Mouse (Mus musculus) heart, embryonic 15.5 days (tissue): ENCODE results near the gene Ankrd17. TPM values are rescaled to one million over a fixed set of nuclear protein-coding genes. Genes with fewer than 3 reads are reported as not detected.

ENCODE experiments used
- ATAC-seq: fragments of 200-750 bp; cut with Nextera tagmentation; replicated peaks from 2 replicates; pipeline ENCODE4 v1.8.0; 2017; ENCODE audit warnings: low read depth, moderate TSS enrichment; ENCODE audit not compliant: insufficient number of reproducible peaks, insufficient read depth, low FRiP score
- H3K27ac ChIP-seq: fragments of 300-500 bp; sonication (generic); 2 replicates; pipeline ENCODE4 v1.5.1; 2015; ENCODE audit warnings: mild to moderate bottlenecking, inconsistent platforms
- H3K27me3 ChIP-seq: fragments of 300-500 bp; sonication (generic); 2 replicates; pipeline ENCODE4 v1.6.1; 2015; ENCODE audit warnings: inconsistent platforms
- H3K36me3 ChIP-seq: fragments of 300-500 bp; sonication (generic); 2 replicates; pipeline ENCODE4 v1.6.1; 2015; ENCODE audit warnings: mild to moderate bottlenecking, inconsistent platforms
- H3K4me1 ChIP-seq: fragments of 300-500 bp; sonication (generic); replicated peaks from 2 replicates; pipeline ENCODE4 v1.6.1; 2015; ENCODE audit warnings: inconsistent platforms
- H3K4me2 ChIP-seq: fragments of 300-500 bp; sonication (generic); 2 replicates; pipeline ENCODE4 v1.6.1; 2015; ENCODE audit warnings: inconsistent platforms, mild to moderate bottlenecking, moderate library complexity
- H3K4me3 ChIP-seq: fragments of 300-500 bp; sonication (generic); 2 replicates; pipeline ENCODE4 v1.5.1; 2015; ENCODE audit warnings: mild to moderate bottlenecking, inconsistent platforms
- H3K9ac ChIP-seq: fragments of 300-500 bp; sonication (generic); 2 replicates; pipeline ENCODE4 v1.6.1; 2015; ENCODE audit warnings: mild to moderate bottlenecking, inconsistent platforms
- H3K9me3 ChIP-seq: fragments of 300-500 bp; sonication (generic); replicated peaks from 2 replicates; pipeline ENCODE4 v1.6.1; 2016; ENCODE audit warnings: inconsistent platforms
- WGBS: fragments of 180-500 bp; shearing (Covaris S2); methylation state at CpG from one replicate; pipeline ENCODE4 v1.1.7; 2015; ENCODE audit warnings: mixed read lengths; 5-methylcytosine and 5-hydroxymethylcytosine counted together
- polyA plus RNA-seq: library from polyadenylated mRNA; unstranded; fragments of >200 nt; fragmentation: Nextera tagmentation; extraction: Ambion mirVana; gene quantifications from 2 replicates; pipeline ENCODE4 v1.2.1, GENCODE M21; 2015

Ankrd17 gene
- polyA plus RNA-seq, 1 experiment from 2014 or later: 14.3 TPM

GRCm38 (mm10) chr5:90246567-90246966, 119.8 kb downstream of the Ankrd17 start:
- Histone ChIP-seq H3K4me3 (no peak overlapping the region), H3K9ac (no peak overlapping the region), H3K27ac (no peak overlapping the region), H3K4me1 (no peaks in the 10 kb centered on the region), H3K4me2 (no peak overlapping the region), H3K27me3 (no peaks in the 10 kb centered on the region), H3K36me3 (peaks cover 82% of the 10 kb centered on the region), H3K9me3 (no peaks in the 10 kb centered on the region)
- no peak for ATAC-seq
- WGBS: 78% methylated on average over 4 of the region's 4 CpGs

- ATAC-seq: no peak
- Histone ChIP-seq H3K4me3 (no peak overlapping the region), H3K27ac (no peak overlapping the region), H3K9me3 (no peaks in the 10 kb centered on the region), H3K9ac (no peak overlapping the region), H3K27me3 (no peaks in the 10 kb centered on the region), H3K36me3 (peaks cover 76% of the 10 kb centered on the region), H3K4me1 (no peaks in the 10 kb centered on the region), H3K4me2 (no peak overlapping the region)
- 48% methylated on average over 4 of the region's 4 CpGs for WGBS
Observed at GRCm38 (mm10) chr5:90245416-90245815, 121.0 kb downstream of the Ankrd17 start.

GRCm38 (mm10) chr5:90235217-90235616, 131.2 kb downstream of the Ankrd17 start:
- Histone ChIP-seq H3K9ac (no peak overlapping the region), H3K36me3 (peaks cover 83% of the 10 kb centered on the region), H3K27me3 (no peaks in the 10 kb centered on the region), H3K27ac (no peak overlapping the region), H3K9me3 (no peaks in the 10 kb centered on the region), H3K4me2 (no peak overlapping the region), H3K4me1 (no peaks in the 10 kb centered on the region), H3K4me3 (no peak overlapping the region)
- 96% methylated on average over 8 of the region's 8 CpGs for WGBS
- no peak for ATAC-seq

GRCm38 (mm10) chr5:90233305-90233704, 133.1 kb downstream of the Ankrd17 start:
- H3K4me3 ChIP-seq: no peak overlapping the region
- peaks cover 88% of the 10 kb centered on the region for H3K36me3 ChIP-seq
- no peaks in the 10 kb centered on the region for H3K4me1 ChIP-seq
- H3K27me3 ChIP-seq: no peaks in the 10 kb centered on the region
- no peak overlapping the region for H3K4me2 ChIP-seq
- H3K27ac ChIP-seq: no peak overlapping the region
- no peaks in the 10 kb centered on the region for H3K9me3 ChIP-seq
- WGBS: 97% methylated on average over 4 of the region's 4 CpGs
- ATAC-seq: no peak
- no peak overlapping the region for H3K9ac ChIP-seq

- no peak for ATAC-seq
- H3K27me3 ChIP-seq: no peaks in the 10 kb centered on the region
- H3K4me1 ChIP-seq: no peaks in the 10 kb centered on the region
- H3K27ac ChIP-seq: no peak overlapping the region
- 85% methylated on average over 2 of the region's 2 CpGs for WGBS
- no peak overlapping the region for H3K4me2 ChIP-seq
- no peak overlapping the region for H3K4me3 ChIP-seq
- no peak overlapping the region for H3K9ac ChIP-seq
- no peaks in the 10 kb centered on the region for H3K9me3 ChIP-seq
- peaks cover 78% of the 10 kb centered on the region for H3K36me3 ChIP-seq
Observed at GRCm38 (mm10) chr5:90229760-90230159, 136.6 kb downstream of the Ankrd17 start.

GRCm38 (mm10) chr5:90226696-90227095, 139.7 kb downstream of the Ankrd17 start:
- WGBS: 95% methylated on average over 3 of the region's 3 CpGs
- H3K9ac ChIP-seq: no peak overlapping the region
- H3K27ac ChIP-seq: no peak overlapping the region
- peaks cover 13% of the 10 kb centered on the region for H3K4me1 ChIP-seq
- no peak for ATAC-seq
- H3K27me3 ChIP-seq: no peaks in the 10 kb centered on the region
- H3K9me3 ChIP-seq: no peaks in the 10 kb centered on the region
- peaks cover 57% of the 10 kb centered on the region for H3K36me3 ChIP-seq
- no peak overlapping the region for H3K4me2 ChIP-seq
- H3K4me3 ChIP-seq: no peak overlapping the region

GRCm38 (mm10) chr5:90224730-90225129, 141.6 kb downstream of the Ankrd17 start:
- Histone ChIP-seq H3K9ac (no peak overlapping the region), H3K4me2 (peak overlapping the region; percentile 70; the same call in 1 of the 2 replicates), H3K36me3 (peaks cover 47% of the 10 kb centered on the region), H3K4me1 (peaks cover 13% of the 10 kb centered on the region), H3K27me3 (no peaks in the 10 kb centered on the region), H3K27ac (0 out of 2 replicates have a peak overlapping the region, but pooled peaks have one; percentile 96), H3K9me3 (no peaks in the 10 kb centered on the region), H3K4me3 (peak overlapping the region; percentile 79; the same call in 1 of the 2 replicates)
- ATAC-seq: no peak
- WGBS: 79% methylated on average over 5 of the region's 5 CpGs

- H3K9me3 ChIP-seq: no peaks in the 10 kb centered on the region
- under 1% methylated on average over 62 of the region's 62 CpGs for WGBS
- peaks cover 13% of the 10 kb centered on the region for H3K4me1 ChIP-seq
- H3K27ac ChIP-seq: peak within 1 kb of the TSS; percentile 96
- peak within 1 kb of the TSS; percentile 89 for H3K9ac ChIP-seq
- peaks cover 43% of the 10 kb centered on the region for H3K36me3 ChIP-seq
- H3K4me2 ChIP-seq: peak within 1 kb of the TSS; percentile 70
- no peaks in the 10 kb centered on the region for H3K27me3 ChIP-seq
- peak within 1 kb of the TSS; percentile 79 for H3K4me3 ChIP-seq
- ATAC-seq: peak; percentile 98
Observed at GRCm38 (mm10) chr5:90223534-90224381, 142.6 kb downstream of the Ankrd17 start, which contains the start of gene Cox18. Gene Cox18, minus strand, starts transcription at chr5:90224001.

- H3K9ac ChIP-seq: peak overlapping the region; percentile 89
- 29% methylated on average over 3 of the region's 3 CpGs for WGBS
- no peak for ATAC-seq
- H3K9me3 ChIP-seq: no peaks in the 10 kb centered on the region
- peaks cover 43% of the 10 kb centered on the region for H3K36me3 ChIP-seq
- peak overlapping the region; percentile 79 for H3K4me3 ChIP-seq
- H3K27me3 ChIP-seq: no peaks in the 10 kb centered on the region
- H3K4me1 ChIP-seq: peaks cover 13% of the 10 kb centered on the region
- peak overlapping the region; percentile 70 for H3K4me2 ChIP-seq
- H3K27ac ChIP-seq: peak overlapping the region; percentile 96
Observed at GRCm38 (mm10) chr5:90222937-90223336, 143.4 kb downstream of the Ankrd17 start.

GRCm38 (mm10) chr5:90217791-90218190, 148.6 kb downstream of the Ankrd17 start:
- 90% methylated on average over 3 of the region's 3 CpGs for WGBS
- ATAC-seq: no peak

GRCm38 (mm10) chr5:90217226-90217625, 149.2 kb downstream of the Ankrd17 start:
- ATAC-seq: no peak
- Histone ChIP-seq H3K4me1 (peaks cover 3% of the 10 kb centered on the region), H3K9me3 (no peaks in the 10 kb centered on the region), H3K9ac (no peak overlapping the region), H3K4me2 (no peak overlapping the region), H3K36me3 (peaks cover 61% of the 10 kb centered on the region), H3K4me3 (no peak overlapping the region), H3K27me3 (no peaks in the 10 kb centered on the region), H3K27ac (no peak overlapping the region)
- 84% methylated on average over 12 of the region's 12 CpGs for WGBS

More at GRCm38 (mm10) chr5:90217791-90218190, 148.6 kb downstream of the Ankrd17 start:
- Histone ChIP-seq H3K4me2 (no peak overlapping the region), H3K27ac (no peak overlapping the region), H3K9ac (no peak overlapping the region), H3K36me3 (peaks cover 61% of the 10 kb centered on the region), H3K9me3 (no peaks in the 10 kb centered on the region), H3K4me1 (peaks cover 9% of the 10 kb centered on the region), H3K4me3 (no peak overlapping the region), H3K27me3 (no peaks in the 10 kb centered on the region)

GRCm38 (mm10) chr5:90213356-90213755, 153.0 kb downstream of the Ankrd17 start:
- Histone ChIP-seq H3K27me3 (no peaks in the 10 kb centered on the region), H3K9me3 (no peaks in the 10 kb centered on the region), H3K9ac (no peak overlapping the region), H3K4me3 (no peak overlapping the region), H3K4me1 (no peaks in the 10 kb centered on the region), H3K27ac (no peak overlapping the region), H3K36me3 (peaks cover 42% of the 10 kb centered on the region), H3K4me2 (no peak overlapping the region)
- no peak for ATAC-seq
- 95% methylated on average over 12 of the region's 12 CpGs for WGBS
